Mouse (Mus musculus) megakaryocyte, embryonic 14.5 days (primary cell): Measurements from ENCODE around the gene Gm17482.

ENCODE experiments used
- FLI1 ChIP-seq: IDR thresholded peaks from 2 replicates; pipeline ENCODE4 v1.6.1; 2012; ENCODE audit warnings: low read length, inconsistent platforms, mixed read lengths
- GATA1 ChIP-seq: IDR thresholded peaks from 3 replicates; pipeline ENCODE4 v1.6.1; 2012; ENCODE audit warnings: mixed read lengths, low read length, inconsistent platforms, borderline replicate concordance

DNA sequence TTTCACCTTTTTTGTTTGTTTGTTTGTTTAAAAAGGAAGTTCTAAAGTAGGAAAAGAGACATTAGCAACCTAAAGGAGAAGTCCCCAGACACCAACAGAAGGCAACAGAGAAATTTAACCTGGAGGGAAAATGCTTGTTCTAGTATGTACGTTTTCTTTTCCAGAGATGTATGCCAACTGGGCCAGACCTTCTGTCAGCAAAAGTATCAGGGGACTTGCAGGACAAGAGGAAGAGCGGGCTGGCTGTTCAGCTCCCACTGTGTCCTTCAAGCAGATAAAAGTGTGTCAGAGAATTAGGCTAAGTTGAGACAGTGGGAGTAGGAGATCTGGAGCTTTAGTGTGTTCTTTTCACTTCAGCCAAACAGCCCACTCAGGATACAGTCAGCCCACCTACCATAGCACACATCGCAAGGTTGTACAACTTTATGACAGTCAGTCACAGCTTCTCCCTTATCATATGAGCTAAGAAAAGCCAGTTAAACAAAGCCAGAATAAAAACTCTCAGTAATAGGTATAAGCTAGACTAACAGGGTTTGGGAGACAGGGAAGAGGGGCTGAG is 18.4 kb downstream of the Gm17482 start:
- TF ChIP-seq GATA1 (no peak), FLI1 (no peak)
